Comparison of ENCODE assay signal across 8 mouse cellular contexts in the genomic region with DNA sequence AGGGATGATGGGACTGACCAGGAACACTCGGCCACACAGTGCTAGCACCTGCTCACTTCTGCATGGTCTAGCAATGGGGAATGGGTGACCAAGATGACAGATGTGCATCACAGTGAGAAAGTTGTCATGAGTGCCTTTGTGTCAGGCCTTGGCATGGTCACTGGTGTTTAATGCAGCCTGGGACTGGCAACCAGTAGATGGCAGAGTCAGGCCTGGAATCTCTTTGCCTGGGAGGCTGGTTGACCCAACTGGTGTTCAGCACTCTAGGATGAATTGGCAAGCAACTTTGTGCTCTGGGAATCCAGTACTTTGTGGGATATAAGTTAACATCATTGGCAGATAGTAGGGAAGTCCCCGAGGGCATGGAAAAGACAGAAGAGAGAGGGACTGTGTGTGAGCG.
DNase-seq lines count a peak whose midpoint lies in the region; ATAC-seq and TF ChIP-seq lines count a peak whose summit lies in the region.

No protein-coding gene starts in this region.

- 0 out of 2 replicates have a peak, but pooled peaks have one; percentile 45 for ATAC-seq in hindbrain, embryonic 16.5 days
- ATAC-seq in hindbrain, embryonic 12.5 days (ENCODE audit: low FRiP score): no peak; the same call in 1 of the 2 replicates
- ATAC-seq in embryonic facial prominence, embryonic 14.5 days (ENCODE audit: low read depth): no peak
- no peak for ATAC-seq in neural tube, embryonic 15.5 days (ENCODE audit: low FRiP score)

- peak; percentile 14; the same call in 1 of the 2 replicates for TF ChIP-seq CTCF in testis, adult 2 months (IDR thresholded peaks at IDR 0.05; ENCODE audit: control insufficient read depth, insufficient read depth, insufficient replicate concordance, low read depth, low read length)

- no peak for DNase-seq in testis, postnatal 14 days (ENCODE audit: low spot score)
- DNase-seq in embryonic facial prominence, embryonic 14.5 days (ENCODE audit: low spot score): peak; percentile 35
- DNase-seq in left cerebral cortex, postnatal 4 days: peak; percentile 54
- DNase-seq in c-Kit-positive CD71-positive TER-119-positive erythroid progenitor cells, embryonic 14.5 days (ENCODE audit: low spot score): no peak

- intact Hi-C loops in left cerebral cortex, postnatal 4 days (cut with DNase I): no loop called here

- H3K36me3 ChIP-seq in hindbrain, embryonic 16.5 days (ENCODE audit: control insufficient read depth, insufficient read depth, low read length): no peaks in the 10 kb centered on the region
- no peaks in the 10 kb centered on the region for H3K36me3 ChIP-seq in hindbrain, embryonic 12.5 days
- H3K36me3 ChIP-seq in testis, adult 2 months (ENCODE audit: control insufficient read depth, insufficient read depth, low read length): no peaks in the 10 kb centered on the region
- H3K36me3 ChIP-seq in embryonic facial prominence, embryonic 14.5 days (ENCODE audit: control insufficient read depth, insufficient read depth, low read length): no peaks in the 10 kb centered on the region
- H3K36me3 ChIP-seq in neural tube, embryonic 15.5 days: no peaks in the 10 kb centered on the region

- no peak overlapping the region for H3K27ac ChIP-seq in hindbrain, embryonic 16.5 days (ENCODE audit: low read depth, low read length)
- H3K27ac ChIP-seq in hindbrain, embryonic 12.5 days: no peak overlapping the region
- H3K27ac ChIP-seq in testis, adult 2 months (ENCODE audit: control insufficient read depth, insufficient read depth, low read depth, low read length): no peak overlapping the region
- H3K27ac ChIP-seq in embryonic facial prominence, embryonic 14.5 days (replicated peaks; ENCODE audit: low read depth, low read length): no peak overlapping the region
- no peak overlapping the region for H3K27ac ChIP-seq in neural tube, embryonic 15.5 days (replicated peaks)

- H3K4me3 ChIP-seq in hindbrain, embryonic 16.5 days (ENCODE audit: low read length): no peak overlapping the region
- no peak overlapping the region for H3K4me3 ChIP-seq in hindbrain, embryonic 12.5 days
- no peak overlapping the region for H3K4me3 ChIP-seq in testis, adult 2 months (ENCODE audit: control insufficient read depth, low read depth, low read length)
- no peak overlapping the region for H3K4me3 ChIP-seq in embryonic facial prominence, embryonic 14.5 days (ENCODE audit: low read depth, low read length)
- H3K4me3 ChIP-seq in neural tube, embryonic 15.5 days (replicated peaks): no peak overlapping the region

- TF ChIP-seq POLR2A in testis, adult 2 months (IDR thresholded peaks at IDR 0.05; ENCODE audit: control insufficient read depth, low read depth, low read length): no peak

- H3K4me2 ChIP-seq in hindbrain, embryonic 16.5 days (ENCODE audit: low read length): no peak overlapping the region
- no peak overlapping the region for H3K4me2 ChIP-seq in hindbrain, embryonic 12.5 days (replicated peaks)
- H3K4me2 ChIP-seq in embryonic facial prominence, embryonic 14.5 days (ENCODE audit: low read depth, low read length): no peak overlapping the region
- no peak overlapping the region for H3K4me2 ChIP-seq in neural tube, embryonic 15.5 days

- 84% methylated on average over 3 of the region's 3 CpGs for WGBS in hindbrain, embryonic 16.5 days
- 84% methylated on average over 3 of the region's 3 CpGs for WGBS in hindbrain, embryonic 12.5 days
- WGBS in embryonic facial prominence, embryonic 14.5 days: 90% methylated on average over 3 of the region's 3 CpGs
- 90% methylated on average over 3 of the region's 3 CpGs for WGBS in neural tube, embryonic 15.5 days

- H3K27me3 ChIP-seq in hindbrain, embryonic 16.5 days (replicated peaks; ENCODE audit: control insufficient read depth, insufficient read depth, low read length): no peaks in the 10 kb centered on the region
- no peaks in the 10 kb centered on the region for H3K27me3 ChIP-seq in hindbrain, embryonic 12.5 days
- no peaks in the 10 kb centered on the region for H3K27me3 ChIP-seq in testis, adult 2 months (ENCODE audit: control insufficient read depth, insufficient read depth, low read length)
- H3K27me3 ChIP-seq in embryonic facial prominence, embryonic 14.5 days (replicated peaks; ENCODE audit: control insufficient read depth, insufficient read depth, low read length): no peaks in the 10 kb centered on the region
- H3K27me3 ChIP-seq in neural tube, embryonic 15.5 days (replicated peaks): no peaks in the 10 kb centered on the region

- H3K9me3 ChIP-seq in hindbrain, embryonic 16.5 days (ENCODE audit: control insufficient read depth, low read length): no peaks in the 10 kb centered on the region
- H3K9me3 ChIP-seq in hindbrain, embryonic 12.5 days (replicated peaks): no peaks in the 10 kb centered on the region
- H3K9me3 ChIP-seq in embryonic facial prominence, embryonic 14.5 days (ENCODE audit: control insufficient read depth, low read length): no peaks in the 10 kb centered on the region
- H3K9me3 ChIP-seq in neural tube, embryonic 15.5 days (replicated peaks): no peaks in the 10 kb centered on the region

- no peaks in the 10 kb centered on the region for H3K4me1 ChIP-seq in hindbrain, embryonic 16.5 days (ENCODE audit: control insufficient read depth, insufficient read depth, low read depth, low read length)
- H3K4me1 ChIP-seq in hindbrain, embryonic 12.5 days: no peaks in the 10 kb centered on the region
- no peaks in the 10 kb centered on the region for H3K4me1 ChIP-seq in testis, adult 2 months (ENCODE audit: control insufficient read depth, insufficient read depth, low read length)
- 0 out of 2 replicates have a peak, but pooled peaks cover under 1% of the 10 kb centered on the region for H3K4me1 ChIP-seq in embryonic facial prominence, embryonic 14.5 days (ENCODE audit: control insufficient read depth, insufficient read depth, low read length)
- no peaks in the 10 kb centered on the region for H3K4me1 ChIP-seq in neural tube, embryonic 15.5 days

- no peak overlapping the region for H3K9ac ChIP-seq in hindbrain, embryonic 16.5 days (ENCODE audit: low read depth, low read length)
- H3K9ac ChIP-seq in hindbrain, embryonic 12.5 days: no peak overlapping the region
- no peak overlapping the region for H3K9ac ChIP-seq in embryonic facial prominence, embryonic 14.5 days (ENCODE audit: low read depth, low read length)
- H3K9ac ChIP-seq in neural tube, embryonic 15.5 days (replicated peaks): no peak overlapping the region

Comparison
In these comparisons a context has a peak if more than half of its experiments do, and no peak if none do; other contexts are left out.
1. DNase-seq: peak in embryonic facial prominence, embryonic 14.5 days (single experiment) and left cerebral cortex, postnatal 4 days (single experiment); none in testis, postnatal 14 days (single experiment) and c-Kit-positive CD71-positive TER-119-positive erythroid progenitor cells, embryonic 14.5 days (single experiment).